Mouse (Mus musculus) B cell, adult (primary cell): ENCODE measurements around the gene Gusb. TPM values are rescaled to one million over a fixed set of nuclear protein-coding genes. Genes with fewer than 3 reads are reported as not detected.

Source experiments
- total RNA-seq: library from RNA; stranded (reverse); gene quantifications from 4 replicates; pipeline ENCODE4 v1.2.4, GENCODE M21; 2023; ENCODE audit not compliant: inconsistent age

Gusb gene
- total RNA-seq: 31.0 to 36.7 TPM (median 34.3 TPM) in 4 replicates

DNA sequence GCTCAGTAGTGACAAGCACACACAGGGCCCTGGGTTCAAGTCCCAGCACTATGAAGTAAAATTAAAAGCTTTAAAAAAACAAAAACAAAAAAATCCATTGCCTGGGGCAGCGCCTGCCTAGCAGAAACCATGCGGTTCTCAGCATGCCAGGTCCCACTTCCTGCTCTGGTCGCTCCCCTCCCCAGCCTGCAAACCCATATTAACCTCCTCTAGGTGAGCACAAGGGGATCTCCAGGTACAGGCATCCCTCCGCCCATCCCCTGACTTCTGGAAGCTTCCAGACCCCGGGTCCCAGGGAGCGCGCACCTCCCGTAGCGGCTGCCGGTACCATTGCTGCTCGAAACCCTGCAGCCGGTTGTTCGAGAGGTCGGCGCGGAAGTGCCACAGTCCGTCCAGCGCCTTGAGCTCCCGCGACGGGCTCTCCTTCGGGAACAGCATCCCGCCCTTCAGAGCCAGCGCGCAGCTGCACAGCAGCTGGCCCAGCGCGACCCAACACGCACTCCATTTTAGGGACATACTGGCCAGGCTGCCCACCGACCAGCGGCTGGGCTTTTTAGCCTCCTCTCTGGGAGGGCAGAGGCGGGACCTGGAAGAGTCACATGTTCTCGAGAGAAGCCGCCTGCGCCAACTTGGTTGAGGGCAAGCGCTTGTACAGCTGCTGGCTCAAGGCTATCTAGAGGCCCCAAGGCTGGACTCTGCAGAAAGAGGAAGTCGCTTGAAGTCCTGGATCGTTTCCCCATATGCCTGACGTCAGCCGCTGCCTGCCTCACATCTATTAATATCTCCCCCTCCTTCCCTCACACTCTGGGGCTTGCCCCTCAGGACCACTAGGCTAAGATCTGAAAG lies at the start of gene Gusb:
Gusb (minus strand) TSS at position 749 of the 846 bp plus-strand sequence.

DNA sequence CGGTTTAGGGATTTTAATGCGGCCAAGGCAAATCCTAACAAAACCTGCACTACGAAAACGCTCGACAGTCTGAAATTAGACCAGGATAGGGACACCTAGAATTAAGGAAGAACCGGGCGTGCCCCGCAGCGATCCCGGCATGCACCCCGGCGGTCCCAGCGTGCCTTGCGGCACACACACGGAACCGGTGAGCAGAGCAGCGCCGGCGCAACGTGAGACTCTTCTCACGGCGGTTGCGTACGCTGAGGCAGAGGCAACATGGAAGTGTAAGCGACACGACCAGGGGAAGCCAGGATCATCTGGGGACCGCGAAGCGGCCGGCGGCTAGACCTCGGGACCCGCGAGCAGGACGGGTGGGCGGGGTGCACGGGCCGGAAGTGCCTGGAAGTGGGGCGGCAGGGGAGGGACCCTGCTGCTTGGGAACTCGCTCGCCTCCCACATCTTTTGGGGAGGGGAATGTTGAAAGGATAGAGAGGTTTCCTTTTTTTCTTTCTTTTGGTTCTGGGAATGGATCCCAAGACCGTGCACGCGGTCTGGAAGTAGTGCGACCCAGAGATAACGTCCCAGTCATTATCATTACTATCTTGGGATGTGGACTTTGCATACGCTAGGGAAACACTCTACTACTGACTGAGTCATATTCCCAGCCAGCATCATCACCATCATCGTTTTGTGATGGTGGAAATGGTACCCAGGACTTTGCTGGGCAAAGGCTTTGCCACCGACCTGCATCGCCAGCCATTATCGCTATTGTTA lies 26.5 kb upstream of the Gusb start, which contains the start of the genes Asl and Crcp:
Asl (minus strand) TSS at position 106 of the 756 bp plus-strand sequence.
Crcp (plus strand) TSS at position 149 of the 756 bp plus-strand sequence.

DNA sequence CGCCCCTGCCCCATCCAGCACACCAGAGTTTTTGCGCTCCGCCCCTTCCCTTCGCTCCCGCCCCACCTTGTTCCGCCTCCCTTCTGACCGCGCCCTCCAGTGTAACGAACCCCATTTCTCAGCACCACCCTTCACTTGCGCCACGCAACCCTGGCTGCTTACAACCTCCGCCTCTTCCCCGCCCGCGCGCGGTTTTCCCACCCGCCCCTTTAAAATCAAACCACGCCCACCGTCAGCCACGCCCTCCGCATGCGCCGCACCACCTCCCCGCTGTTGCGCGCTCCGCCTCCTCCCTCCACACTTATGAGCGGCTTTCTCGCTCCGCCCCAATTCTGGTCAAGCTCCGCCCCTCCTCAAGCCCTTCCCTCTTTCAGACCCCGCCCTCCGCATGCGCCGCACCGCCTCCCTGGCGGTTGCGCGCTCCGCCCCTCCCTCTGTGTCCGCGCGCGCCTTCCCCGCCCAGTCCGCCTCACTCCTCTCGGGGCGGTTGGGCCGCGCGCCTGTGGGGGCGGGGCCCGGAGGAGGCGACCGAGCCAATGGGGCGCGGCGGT lies 61.3 kb downstream of the Gusb start, which contains the start of gene Vkorc1l1:
Vkorc1l1 (plus strand) TSS at position 476 of the 551 bp plus-strand sequence.

Other genes starting within 250 kb of the Gusb start
- 9.7 to 13.0 TPM (median 10.1 TPM) in 4 replicates for gene Psph, start 215.6 kb downstream of the Gusb start, total RNA-seq
- 8.9 to 19.3 TPM (median 13.0 TPM) in 4 replicates for gene Sumf2, start 156.1 kb downstream of the Gusb start, total RNA-seq
- 131 to 185 TPM (median 145 TPM) in 4 replicates for gene Chchd2, start 115.6 kb downstream of the Gusb start, total RNA-seq
- 1.2 to 4.6 TPM (median 1.8 TPM) in 4 replicates for gene Zbed5, start 107.3 kb downstream of the Gusb start, total RNA-seq
- 0.21 to 1.1 TPM (median 0.57 TPM) in 3 of 4 replicates, not detected in the other for gene Phkg1, start 104.5 kb downstream of the Gusb start, total RNA-seq
- 1.0 to 2.0 TPM (median 1.5 TPM) in 4 replicates for gene Nupr1l, start 94.5 kb downstream of the Gusb start, total RNA-seq
- gene Vkorc1l1, start 61.1 kb downstream of the Gusb start, total RNA-seq: 9.9 to 12.8 TPM (median 10.9 TPM) in 4 replicates
- gene Asl, start 26.2 kb upstream of the Gusb start, total RNA-seq: 12.5 to 16.6 TPM (median 15.1 TPM) in 4 replicates
- gene Crcp, start 26.2 kb upstream of the Gusb start, total RNA-seq: 19.9 to 27.9 TPM (median 25.3 TPM) in 4 replicates
- gene Tpst1, start 70.3 kb upstream of the Gusb start, total RNA-seq: 35.5 to 43.0 TPM (median 39.8 TPM) in 4 replicates
- gene Kctd7, start 141.8 kb upstream of the Gusb start, total RNA-seq: 2.4 to 3.7 TPM (median 2.7 TPM) in 4 replicates
- gene Rabgef1, start 168.7 kb upstream of the Gusb start, total RNA-seq: 62.8 to 78.3 TPM (median 67.8 TPM) in 4 replicates
- gene Tmem248, start 214.0 kb upstream of the Gusb start, total RNA-seq: 58.9 to 75.6 TPM (median 64.7 TPM) in 4 replicates